Mouse (Mus musculus) midbrain, postnatal 0 days (tissue): ENCODE results near the gene Nxn. TPM values are rescaled to one million over a fixed set of nuclear protein-coding genes. Genes with fewer than 3 reads are reported as not detected.

Source experiments
- ATAC-seq: fragments of 200-750 bp; cut with Nextera tagmentation; 2 replicates; pipeline ENCODE4 v1.8.0; 2017; ENCODE audit warnings: moderate number of reproducible peaks, mild to moderate bottlenecking, moderate TSS enrichment, moderate library complexity; ENCODE audit not compliant: low FRiP score
- DNase-seq: peaks from one replicate; pipeline ENCODE4 v3.0.0-alpha.2; 2015; ENCODE audit warnings: low spot score
- H3K27ac ChIP-seq: fragments of 300-500 bp; sonication (generic); 2 replicates; pipeline ENCODE4 v1.5.1; 2014; ENCODE audit warnings: low read depth, mild to moderate bottlenecking, low read length, mixed read lengths
- H3K27me3 ChIP-seq: fragments of 300-500 bp; sonication (generic); 2 replicates; pipeline ENCODE4 v1.6.1; 2014; ENCODE audit warnings: low read length, control low read depth, mixed read lengths; ENCODE audit not compliant: insufficient read depth
- H3K36me3 ChIP-seq: fragments of 300-500 bp; sonication (generic); 2 replicates; pipeline ENCODE4 v1.6.1; 2014; ENCODE audit warnings: low read length, control low read depth, mixed read lengths; ENCODE audit not compliant: insufficient read depth
- H3K4me1 ChIP-seq: fragments of 300-500 bp; sonication (generic); 2 replicates; pipeline ENCODE4 v1.6.1; 2014; ENCODE audit warnings: mild to moderate bottlenecking, control low read depth, antibody characterized with exemption, low read length, mixed read lengths; ENCODE audit not compliant: insufficient read depth
- H3K4me2 ChIP-seq: fragments of 300-500 bp; sonication (generic); 2 replicates; pipeline ENCODE4 v1.6.1; 2014; ENCODE audit warnings: low read depth, mild to moderate bottlenecking, low read length, mixed read lengths; ENCODE audit not compliant: poor library complexity, severe bottlenecking
- H3K4me3 ChIP-seq: fragments of 300-500 bp; sonication (generic); 2 replicates; pipeline ENCODE4 v1.5.1; 2014; ENCODE audit warnings: low read depth, mild to moderate bottlenecking, low read length, moderate library complexity
- H3K9ac ChIP-seq: fragments of 300-500 bp; sonication (generic); replicated peaks from 2 replicates; pipeline ENCODE4 v1.6.1; 2014; ENCODE audit warnings: mild to moderate bottlenecking, low read length, moderate library complexity, mixed read lengths; ENCODE audit not compliant: poor library complexity, severe bottlenecking
- H3K9me3 ChIP-seq: fragments of 300-500 bp; sonication (generic); 2 replicates; pipeline ENCODE4 v1.6.1; 2016; ENCODE audit warnings: low read length, control low read depth
- CTCF ChIP-seq: IDR thresholded peaks from 2 replicates; pipeline ENCODE4 v1.5.1; 2016; ENCODE audit warnings: antibody characterized with exemption, mild to moderate bottlenecking
- WGBS: fragments of 180-500 bp; shearing (Covaris S2); extraction: QIAGEN DNeasy Blood & Tissue Kit; methylation state at CpG from one replicate; pipeline ENCODE4 v1.1.7; 2014; 5-methylcytosine and 5-hydroxymethylcytosine counted together
- polyA plus RNA-seq: library from polyadenylated mRNA; unstranded; fragments of >200 nt; fragmentation: Nextera tagmentation; extraction: Ambion mirVana; gene quantifications from 2 replicates; pipeline ENCODE4 v1.2.1, GENCODE M21; 2015
- total RNA-seq: library from RNA; depleted of rRNA; stranded (reverse); fragments of >200 nt; gene quantifications from 2 replicates; pipeline ENCODE4 v1.2.3, GENCODE M21; 2014

Nxn gene
- total and polyA plus RNA-seq, 2 experiments from 2014 or later, result 15.2 to 32.2 TPM

- no peak overlapping the region for H3K4me3 ChIP-seq
- WGBS, result 60% methylated on average over 12 of the region's 12 CpGs
Observed at GRCm38 (mm10) chr11:76357464-76357863, 41.5 kb downstream of the Nxn start.

GRCm38 (mm10) chr11:76356091-76356490 lies 42.8 kb downstream of the Nxn start:
- Histone ChIP-seq H3K9me3 (no peaks in the 10 kb centered on the region), H3K9ac (no peak overlapping the region), H3K4me1 (peaks cover 2% of the 10 kb centered on the region; the same call in 1 of the 2 replicates), H3K27me3 (no peaks in the 10 kb centered on the region), H3K27ac (no peak overlapping the region), H3K4me3 (no peak overlapping the region), H3K36me3 (no peaks in the 10 kb centered on the region), H3K4me2 (no peak overlapping the region)
- WGBS, result 68% methylated on average over 10 of the region's 11 CpGs
- ATAC-seq (no peak), DNase-seq (no peak)
- TF ChIP-seq CTCF, result no peak

More at GRCm38 (mm10) chr11:76357464-76357863, 41.5 kb downstream of the Nxn start:
- Histone ChIP-seq H3K9ac (no peak overlapping the region), H3K27me3 (no peaks in the 10 kb centered on the region), H3K4me2 (no peak overlapping the region), H3K36me3 (no peaks in the 10 kb centered on the region), H3K4me1 (0 out of 2 replicates have a peak, but pooled peaks cover 2% of the 10 kb centered on the region), H3K27ac (no peak overlapping the region), H3K9me3 (no peaks in the 10 kb centered on the region)
- no peak for TF ChIP-seq CTCF
- DNase-seq (no peak), ATAC-seq (no peak)

GRCm38 (mm10) chr11:76355425-76355824 lies 43.5 kb downstream of the Nxn start:
- H3K4me2 ChIP-seq, result no peak overlapping the region
- ATAC-seq, result no peak
- H3K9me3 ChIP-seq, result no peaks in the 10 kb centered on the region
- H3K9ac ChIP-seq, result no peak overlapping the region
- 81% methylated on average over 6 of the region's 6 CpGs for WGBS
- no peaks in the 10 kb centered on the region for H3K27me3 ChIP-seq
- H3K27ac ChIP-seq, result no peak overlapping the region
- DNase-seq, result no peak
- H3K4me3 ChIP-seq, result no peak overlapping the region
- H3K4me1 ChIP-seq, result peaks cover 2% of the 10 kb centered on the region; the same call in 1 of the 2 replicates
- no peak for TF ChIP-seq CTCF
- H3K36me3 ChIP-seq, result no peaks in the 10 kb centered on the region

- no peak for TF ChIP-seq CTCF
- no peak overlapping the region for H3K9ac ChIP-seq
- no peaks in the 10 kb centered on the region for H3K9me3 ChIP-seq
- no peaks in the 10 kb centered on the region for H3K36me3 ChIP-seq
- DNase-seq (no peak), ATAC-seq (no peak)
- H3K4me2 ChIP-seq, result no peak overlapping the region
- H3K4me3 ChIP-seq, result no peak overlapping the region
- H3K27me3 ChIP-seq, result no peaks in the 10 kb centered on the region
- WGBS, result 51% methylated on average over 16 of the region's 16 CpGs
- no peak overlapping the region for H3K27ac ChIP-seq
- H3K4me1 ChIP-seq, result no peaks in the 10 kb centered on the region; the same call in 1 of the 2 replicates
Observed at GRCm38 (mm10) chr11:76352861-76353558, 45.9 kb downstream of the Nxn start.

- H3K4me3 ChIP-seq, result no peak overlapping the region
- no peak for TF ChIP-seq CTCF
- H3K4me2 ChIP-seq, result no peak overlapping the region
- no peaks in the 10 kb centered on the region for H3K27me3 ChIP-seq
- no peaks in the 10 kb centered on the region for H3K36me3 ChIP-seq
- H3K27ac ChIP-seq, result no peak overlapping the region
- no peaks in the 10 kb centered on the region; the same call in 1 of the 2 replicates for H3K4me1 ChIP-seq
- DNase-seq (no peak), ATAC-seq (no peak)
- 23% methylated on average over 3 of the region's 3 CpGs for WGBS
- H3K9ac ChIP-seq, result no peak overlapping the region
- no peaks in the 10 kb centered on the region for H3K9me3 ChIP-seq
Observed at GRCm38 (mm10) chr11:76351624-76352011, 47.3 kb downstream of the Nxn start.

GRCm38 (mm10) chr11:76350931-76351623 lies 47.9 kb downstream of the Nxn start:
- Histone ChIP-seq H3K9me3 (no peaks in the 10 kb centered on the region), H3K4me1 (no peaks in the 10 kb centered on the region; the same call in 1 of the 2 replicates), H3K27ac (no peak overlapping the region), H3K9ac (no peak overlapping the region), H3K4me2 (no peak overlapping the region), H3K4me3 (no peak overlapping the region), H3K36me3 (no peaks in the 10 kb centered on the region), H3K27me3 (no peaks in the 10 kb centered on the region)
- ATAC-seq (no peak), DNase-seq (no peak)
- TF ChIP-seq CTCF, result no peak
- WGBS, result 21% methylated on average over 10 of the region's 10 CpGs
